Mouse (Mus musculus) testis, adult 2 months (tissue): Measurements from ENCODE around the gene Gm10037. TPM values are rescaled to one million over a fixed set of nuclear protein-coding genes. Genes with fewer than 3 reads are reported as not detected.
"Not testable (repeated sequence)": the region's sequence is repeated elsewhere in the genome, so short reads cannot be mapped to it uniquely, and the experiment has no call there.

ENCODE experiments used
- H3K27ac ChIP-seq: fragments of 200-500 bp; 2 replicates; pipeline ENCODE4 v1.5.1; 2012; ENCODE audit warnings: low read depth, low read length; ENCODE audit not compliant: control insufficient read depth, insufficient read depth
- H3K27me3 ChIP-seq: fragments of 200-500 bp; 2 replicates; pipeline ENCODE4 v1.6.1; 2012; ENCODE audit warnings: mild to moderate bottlenecking, low read length, moderate library complexity; ENCODE audit not compliant: control insufficient read depth, insufficient read depth
- H3K36me3 ChIP-seq: fragments of 200-500 bp; 2 replicates; pipeline ENCODE4 v1.6.1; 2012; ENCODE audit warnings: mild to moderate bottlenecking, low read length; ENCODE audit not compliant: control insufficient read depth, insufficient read depth
- H3K4me1 ChIP-seq: fragments of 200-500 bp; 2 replicates; pipeline ENCODE4 v1.6.1; 2012; ENCODE audit warnings: low read length; ENCODE audit not compliant: control insufficient read depth, insufficient read depth
- H3K4me3 ChIP-seq: fragments of 200-500 bp; 2 replicates; pipeline ENCODE4 v1.5.1; 2012; ENCODE audit warnings: low read depth, mild to moderate bottlenecking, low read length, moderate library complexity, mixed read lengths; ENCODE audit not compliant: control insufficient read depth
- CTCF ChIP-seq: fragments of 200-500 bp; IDR thresholded peaks from 2 replicates; pipeline ENCODE4 v1.5.1; 2012; ENCODE audit warnings: low read depth, mild to moderate bottlenecking, inconsistent platforms, low read length, moderate library complexity; ENCODE audit not compliant: control insufficient read depth, insufficient read depth, insufficient replicate concordance
- POLR2A ChIP-seq: fragments of 200-500 bp; IDR thresholded peaks from 2 replicates; pipeline ENCODE4 v1.6.1; 2012; ENCODE audit warnings: low read depth, mild to moderate bottlenecking, inconsistent platforms, low read length, moderate library complexity; ENCODE audit not compliant: control insufficient read depth
- polyA plus RNA-seq: library from polyadenylated mRNA; depleted of rRNA; stranded (reverse); fragments of >200 nt; gene quantifications from 2 replicates; pipeline ENCODE4 v1.2.3, GENCODE M21; 2012; rRNA removed

Gene Gm10037
- 10.4 and 12.9 TPM in 2 replicates for polyA plus RNA-seq

DNA sequence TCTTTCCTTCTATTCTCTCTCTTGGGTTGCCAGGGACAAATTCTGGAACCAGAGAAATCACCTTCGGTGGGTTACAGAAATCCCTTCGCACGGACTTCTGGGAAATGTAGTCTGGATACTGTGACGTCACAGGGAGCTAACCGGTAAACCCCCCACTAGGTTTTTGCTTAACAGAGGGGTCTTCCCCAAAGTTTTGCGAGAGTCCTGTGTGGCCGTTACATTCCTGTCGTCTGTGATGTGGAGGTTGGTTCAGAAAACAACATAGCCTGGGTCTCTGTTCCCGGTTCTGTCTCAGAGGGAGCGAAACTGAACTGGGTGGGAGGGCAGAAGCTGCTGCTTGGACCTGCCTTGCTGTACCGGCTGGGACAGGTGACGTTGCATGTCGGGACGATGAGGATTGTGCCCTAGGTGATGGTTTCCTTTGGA is at the start of gene Gm10037:
Gene Gm10037, plus strand, starts transcription at position 196 of the 426 bp plus-strand sequence.
- H3K4me1 ChIP-seq: peaks cover 4% of the 10 kb centered on the region
- peak within 1 kb of the TSS; percentile 99 for H3K27ac ChIP-seq
- H3K4me3 ChIP-seq: peak within 1 kb of the TSS; percentile 99
- no peaks in the 10 kb centered on the region for H3K36me3 ChIP-seq
- H3K27me3 ChIP-seq: no peaks in the 10 kb centered on the region
- TF ChIP-seq CTCF: no peak
- peak; percentile 69; the same call in 1 of the 2 replicates for TF ChIP-seq POLR2A

DNA sequence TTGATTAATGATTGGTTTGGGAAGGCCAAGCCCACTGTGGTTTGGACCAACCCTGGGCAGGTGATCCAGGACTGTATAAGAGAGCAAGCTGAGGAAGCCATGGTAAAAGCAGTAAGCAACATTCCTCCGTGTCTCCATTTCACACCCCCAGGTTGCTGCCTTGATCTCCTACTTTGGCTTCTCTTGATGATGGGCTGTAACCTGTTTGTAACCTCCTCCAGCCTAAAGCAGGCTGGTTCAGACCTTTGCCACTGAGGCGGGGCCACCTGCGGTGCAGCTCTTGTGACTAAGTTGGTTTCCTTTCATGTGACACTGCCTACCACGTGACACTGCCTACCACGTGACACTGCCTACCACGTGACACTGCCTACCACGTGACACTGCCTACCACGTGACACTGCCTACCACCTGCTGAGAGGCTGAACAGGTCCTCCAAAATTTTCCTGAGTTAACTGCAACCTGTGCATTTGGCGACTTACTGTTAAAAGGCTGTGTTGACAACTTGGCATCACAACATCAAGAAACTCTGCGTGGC is 38.9 kb upstream of the Gm10037 start:
- H3K4me3 ChIP-seq: no peak overlapping the region
- TF ChIP-seq POLR2A (no peak), CTCF (no peak)
- no peaks in the 10 kb centered on the region for H3K36me3 ChIP-seq
- no peak overlapping the region for H3K27ac ChIP-seq
- H3K27me3 ChIP-seq: no peaks in the 10 kb centered on the region
- no peaks in the 10 kb centered on the region for H3K4me1 ChIP-seq

DNA sequence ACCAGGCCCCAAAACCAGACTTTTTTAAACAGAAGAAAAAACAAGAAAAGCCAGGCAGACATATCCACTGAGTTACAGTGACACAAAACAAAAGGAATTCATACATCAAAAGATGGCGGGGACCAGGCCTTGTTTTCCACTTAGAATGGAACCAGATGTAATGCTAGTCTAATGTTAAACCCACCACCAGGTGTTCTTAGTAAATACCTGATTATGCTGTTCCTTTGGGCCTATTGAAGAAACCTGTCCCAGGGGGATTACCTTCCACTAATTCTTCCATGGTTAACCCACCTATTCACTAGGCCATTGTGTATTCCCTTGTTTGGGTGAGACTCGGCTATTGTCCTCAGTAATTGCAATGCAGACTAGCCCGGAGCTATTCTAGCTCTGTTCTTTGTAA is 32.3 kb upstream of the Gm10037 start:
- Histone ChIP-seq H3K4me3 (no peak overlapping the region), H3K36me3 (no peaks in the 10 kb centered on the region), H3K4me1 (no peaks in the 10 kb centered on the region), H3K27me3 (no peaks in the 10 kb centered on the region), H3K27ac (no peak overlapping the region)
- TF ChIP-seq POLR2A: no peak
- TF ChIP-seq CTCF: no peak

DNA sequence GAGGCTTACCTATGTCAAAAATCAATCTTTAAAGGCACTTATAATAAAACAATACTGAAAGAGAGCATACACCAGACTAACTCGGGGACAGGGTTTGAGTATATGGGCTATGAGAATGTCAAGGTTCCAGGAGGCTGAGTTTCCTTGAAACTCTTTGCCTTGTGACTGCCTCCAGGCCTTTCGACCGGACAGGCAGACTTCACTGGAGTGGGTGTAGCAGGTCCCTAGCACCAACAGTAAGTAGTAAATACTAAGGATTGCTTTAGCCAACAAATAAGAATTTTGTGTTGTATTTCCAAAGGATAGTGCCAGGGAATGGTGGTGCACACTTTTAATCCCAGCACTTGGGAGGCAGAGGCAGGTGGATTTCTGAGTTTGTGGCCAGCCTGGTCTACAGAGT is 31.8 kb upstream of the Gm10037 start:
- H3K4me3 ChIP-seq, H3K27me3 ChIP-seq, H3K4me1 ChIP-seq, H3K27ac ChIP-seq, H3K36me3 ChIP-seq: not testable (repeated sequence)

DNA sequence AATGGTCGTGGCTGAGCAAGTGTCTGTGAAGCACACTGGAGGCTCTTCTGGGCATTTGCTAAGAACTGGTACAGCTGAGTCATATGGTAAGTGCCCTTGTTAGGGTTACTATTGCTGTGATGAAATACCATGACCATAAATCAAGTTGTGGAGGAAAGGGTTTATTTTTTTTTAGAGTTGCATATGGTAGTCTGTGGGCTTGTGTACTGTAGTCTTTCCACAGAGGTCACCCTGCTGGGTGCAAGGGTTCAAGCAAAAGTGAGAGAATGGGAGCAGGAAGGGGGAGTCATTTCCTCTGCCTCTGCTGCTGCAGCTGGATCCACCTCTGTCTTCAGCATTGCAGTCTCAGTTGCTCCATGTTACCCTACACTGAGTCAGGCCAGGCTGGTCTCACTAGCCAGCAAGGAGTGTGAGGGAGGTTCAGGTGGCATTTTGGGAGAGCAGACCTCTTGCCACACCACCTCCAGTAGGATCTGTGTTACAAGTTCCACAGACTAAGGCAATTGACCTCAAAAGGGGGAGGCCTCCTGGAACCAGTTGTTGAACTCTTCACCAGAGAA is 19.2 kb upstream of the Gm10037 start:
- TF ChIP-seq CTCF: no peak
- TF ChIP-seq POLR2A: no peak
- H3K4me1 ChIP-seq: no peaks in the 10 kb centered on the region; the same call in 1 of the 2 replicates
- no peaks in the 10 kb centered on the region for H3K36me3 ChIP-seq
- no peak overlapping the region for H3K4me3 ChIP-seq
- H3K27me3 ChIP-seq: no peaks in the 10 kb centered on the region
- H3K27ac ChIP-seq: no peak overlapping the region

DNA sequence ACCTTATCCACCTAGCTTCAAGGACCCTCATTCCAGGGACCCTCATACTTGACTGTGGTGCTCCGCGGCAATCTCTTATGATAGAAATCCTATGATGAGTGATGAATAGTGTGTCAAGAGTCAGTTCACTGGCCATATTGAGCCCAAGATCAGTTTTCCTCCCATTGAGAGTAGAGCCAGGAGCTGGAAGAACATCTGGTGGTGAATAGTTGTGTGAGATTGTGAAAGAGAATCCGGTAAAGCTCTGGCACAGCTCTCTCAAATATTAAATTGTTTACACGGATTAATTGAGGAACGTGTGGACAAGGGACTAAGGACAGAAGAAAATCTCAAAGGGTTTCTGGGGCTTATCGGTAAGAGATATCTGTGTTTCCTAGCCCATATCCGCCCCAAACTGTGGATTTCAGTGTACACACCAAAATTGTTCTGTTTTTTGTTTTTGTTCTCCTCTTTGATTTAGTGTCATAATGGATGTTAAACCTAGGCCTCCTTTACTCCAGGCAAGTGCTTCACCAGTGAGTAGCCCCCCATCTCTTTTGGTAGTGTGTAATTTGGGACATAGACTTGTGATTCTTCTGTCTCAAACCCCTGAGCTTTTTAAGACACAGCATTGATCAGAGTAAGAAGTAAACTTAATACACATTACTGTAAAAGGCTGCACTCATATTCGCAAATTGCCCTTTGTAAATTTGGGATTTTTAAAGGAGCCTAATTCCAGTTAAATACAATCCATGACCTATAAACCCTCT is 17.8 kb upstream of the Gm10037 start:
- Histone ChIP-seq H3K4me1 (no peaks in the 10 kb centered on the region; the same call in 1 of the 2 replicates), H3K27me3 (no peaks in the 10 kb centered on the region), H3K36me3 (no peaks in the 10 kb centered on the region), H3K27ac (no peak overlapping the region), H3K4me3 (no peak overlapping the region)
- no peak for TF ChIP-seq POLR2A

DNA sequence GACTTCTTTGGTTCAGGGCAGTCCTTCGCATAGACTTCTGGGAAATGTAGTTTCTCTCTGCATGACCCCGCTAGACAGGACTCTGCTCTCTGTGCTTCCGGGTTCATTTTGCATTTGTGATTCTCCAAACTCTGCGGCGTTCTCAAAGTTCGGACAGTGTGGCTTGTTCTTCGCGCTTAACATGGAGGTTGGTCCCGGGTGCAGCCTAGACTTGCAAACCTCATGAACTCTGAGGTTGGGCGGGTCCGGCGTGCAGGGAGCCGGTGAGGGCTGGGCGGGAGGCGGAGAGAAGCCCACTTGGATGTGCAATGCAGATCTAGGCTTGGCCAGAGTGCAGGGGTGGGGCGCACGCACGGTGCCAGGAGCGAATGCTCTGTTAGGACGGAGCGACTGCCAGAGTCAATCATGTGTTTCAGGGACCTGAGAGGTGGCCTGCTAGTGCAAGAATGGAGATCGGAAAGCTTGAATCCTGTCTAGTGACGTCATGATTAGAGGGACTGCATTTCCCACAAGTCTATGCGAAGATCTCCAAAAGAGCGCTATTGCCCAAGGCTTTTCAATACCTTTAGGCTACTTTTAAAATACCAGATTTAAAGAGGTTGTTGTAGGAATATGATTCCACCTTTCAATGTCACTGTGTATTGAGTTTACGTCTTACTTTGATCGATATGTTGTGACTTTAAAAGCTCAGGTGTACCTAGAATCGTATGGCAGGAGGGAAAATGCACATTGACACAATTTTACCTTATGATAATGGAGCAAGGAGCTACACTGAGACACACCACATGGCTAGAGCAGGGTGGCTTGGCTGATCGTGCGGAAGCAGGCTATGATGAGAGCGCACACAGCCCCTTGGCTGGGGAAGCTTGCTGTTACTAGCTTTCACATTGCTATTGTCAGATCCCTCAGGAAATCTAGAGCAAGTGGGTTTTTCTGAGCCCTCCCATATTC is 16.9 kb upstream of the Gm10037 start, which contains the start of gene Zfp273:
Gene Zfp273, plus strand, starts transcription at position 31 of the 951 bp plus-strand sequence.
- TF ChIP-seq CTCF (no peak), POLR2A (no peak)
- Histone ChIP-seq H3K36me3 (no peaks in the 10 kb centered on the region), H3K4me3 (peak within 1 kb of the TSS; percentile 80), H3K4me1 (no peaks in the 10 kb centered on the region; the same call in 1 of the 2 replicates), H3K27me3 (no peaks in the 10 kb centered on the region), H3K27ac (peak within 1 kb of the TSS; percentile 76)
